Mouse (Mus musculus) neural tube, embryonic 14.5 days (tissue): Measurements from ENCODE around the gene Hddc3. TPM values are rescaled to one million over a fixed set of nuclear protein-coding genes. Genes with fewer than 3 reads are reported as not detected.

Source experiments
- ATAC-seq: fragments of 200-750 bp; cut with Nextera tagmentation; 2 replicates; pipeline ENCODE4 v1.8.0; 2017; ENCODE audit warnings: low read depth, mild to moderate bottlenecking, moderate TSS enrichment, moderate library complexity
- H3K27ac ChIP-seq: fragments of 300-500 bp; sonication (generic); 2 replicates; pipeline ENCODE4 v1.5.1; 2014; ENCODE audit warnings: low read depth, mild to moderate bottlenecking, control low read depth, low read length, moderate library complexity, mixed read lengths
- H3K27me3 ChIP-seq: fragments of 300-500 bp; sonication (generic); 2 replicates; pipeline ENCODE4 v1.6.1; 2014; ENCODE audit warnings: low read length; ENCODE audit not compliant: control insufficient read depth, insufficient read depth
- H3K36me3 ChIP-seq: fragments of 300-500 bp; sonication (generic); 2 replicates; pipeline ENCODE4 v1.6.1; 2014; ENCODE audit warnings: low read length, mixed read lengths; ENCODE audit not compliant: control insufficient read depth, insufficient read depth
- H3K4me1 ChIP-seq: fragments of 300-500 bp; sonication (generic); 2 replicates; pipeline ENCODE4 v1.6.1; 2014; ENCODE audit warnings: low read length; ENCODE audit not compliant: control insufficient read depth, insufficient read depth
- H3K4me2 ChIP-seq: fragments of 300-500 bp; sonication (generic); 2 replicates; pipeline ENCODE4 v1.6.1; 2014; ENCODE audit warnings: mild to moderate bottlenecking, low read depth, low read length, control low read depth
- H3K4me3 ChIP-seq: fragments of 300-500 bp; sonication (generic); 2 replicates; pipeline ENCODE4 v1.5.1; 2014; ENCODE audit warnings: low read depth, low read length, control low read depth, mixed read lengths
- H3K9ac ChIP-seq: fragments of 300-500 bp; sonication (generic); replicated peaks from 2 replicates; pipeline ENCODE4 v1.6.1; 2014; ENCODE audit warnings: low read depth, mild to moderate bottlenecking, control low read depth, low read length, mixed read lengths
- H3K9me3 ChIP-seq: fragments of 300-500 bp; sonication (generic); 2 replicates; pipeline ENCODE4 v1.6.1; 2016; ENCODE audit warnings: low read length; ENCODE audit not compliant: control insufficient read depth
- WGBS: fragments of 180-500 bp; shearing (Covaris S2); extraction: QIAGEN DNeasy Blood & Tissue Kit; methylation state at CpG from one replicate; pipeline ENCODE4 v1.1.7; 2014; 5-methylcytosine and 5-hydroxymethylcytosine counted together
- polyA plus RNA-seq: library from polyadenylated mRNA; unstranded; fragments of >200 nt; fragmentation: Nextera tagmentation; extraction: Ambion mirVana; gene quantifications from 2 replicates; pipeline ENCODE4 v1.2.1, GENCODE M21; 2014

Gene Hddc3
- polyA plus RNA-seq, 1 experiment from 2014 or later: 25.8 TPM

GRCm38 (mm10) chr7:80325292-80325868 is 17.5 kb upstream of the Hddc3 start:
- Histone ChIP-seq H3K27me3 (no peaks in the 10 kb centered on the region), H3K4me2 (no peak overlapping the region), H3K9ac (no peak overlapping the region), H3K4me3 (no peak overlapping the region), H3K4me1 (peaks cover 10% of the 10 kb centered on the region), H3K27ac (no peak overlapping the region), H3K9me3 (no peaks in the 10 kb centered on the region), H3K36me3 (peaks cover 51% of the 10 kb centered on the region)
- no peak for ATAC-seq
- 94% methylated on average over 16 of the region's 16 CpGs for WGBS

GRCm38 (mm10) chr7:80326076-80326475 is 16.8 kb upstream of the Hddc3 start:
- Histone ChIP-seq H3K4me1 (peaks cover 10% of the 10 kb centered on the region), H3K36me3 (peaks cover 57% of the 10 kb centered on the region), H3K4me3 (no peak overlapping the region), H3K9ac (no peak overlapping the region), H3K4me2 (no peak overlapping the region), H3K27ac (no peak overlapping the region), H3K27me3 (no peaks in the 10 kb centered on the region), H3K9me3 (no peaks in the 10 kb centered on the region)
- no peak for ATAC-seq
- 98% methylated on average over 19 of the region's 19 CpGs for WGBS

- H3K4me1 ChIP-seq: 0 out of 2 replicates have a peak, but pooled peaks cover 4% of the 10 kb centered on the region
- no peak overlapping the region for H3K4me2 ChIP-seq
- no peak for ATAC-seq
- no peak overlapping the region for H3K4me3 ChIP-seq
- H3K27me3 ChIP-seq: no peaks in the 10 kb centered on the region
- H3K9ac ChIP-seq: no peak overlapping the region
- peaks cover 96% of the 10 kb centered on the region for H3K36me3 ChIP-seq
- WGBS: 89% methylated on average over 8 of the region's 8 CpGs
- H3K9me3 ChIP-seq: no peaks in the 10 kb centered on the region
- no peak overlapping the region for H3K27ac ChIP-seq
Measured at GRCm38 (mm10) chr7:80330278-80330677, 12.6 kb upstream of the Hddc3 start.

- Histone ChIP-seq H3K9me3 (no peaks in the 10 kb centered on the region), H3K36me3 (peaks cover 93% of the 10 kb centered on the region), H3K27ac (no peak overlapping the region), H3K9ac (no peak overlapping the region), H3K27me3 (no peaks in the 10 kb centered on the region), H3K4me2 (no peak overlapping the region), H3K4me1 (0 out of 2 replicates have a peak, but pooled peaks cover 5% of the 10 kb centered on the region), H3K4me3 (no peak overlapping the region)
- no peak for ATAC-seq
- WGBS: 90% methylated on average over 19 of the region's 19 CpGs
Measured at GRCm38 (mm10) chr7:80331433-80331832, 11.5 kb upstream of the Hddc3 start.

- Histone ChIP-seq H3K9me3 (no peaks in the 10 kb centered on the region), H3K36me3 (peaks cover 64% of the 10 kb centered on the region), H3K4me3 (no peak overlapping the region), H3K27ac (no peak overlapping the region), H3K27me3 (no peaks in the 10 kb centered on the region), H3K4me2 (no peak overlapping the region), H3K4me1 (peaks cover 24% of the 10 kb centered on the region), H3K9ac (no peak overlapping the region)
- no peak for ATAC-seq
- 96% methylated on average over 4 of the region's 4 CpGs for WGBS
Measured at GRCm38 (mm10) chr7:80334848-80335247, 8.1 kb upstream of the Hddc3 start.

- Histone ChIP-seq H3K4me3 (no peak overlapping the region), H3K9ac (no peak overlapping the region), H3K9me3 (no peaks in the 10 kb centered on the region), H3K27ac (no peak overlapping the region), H3K4me1 (peaks cover 28% of the 10 kb centered on the region), H3K27me3 (no peaks in the 10 kb centered on the region), H3K36me3 (peaks cover 44% of the 10 kb centered on the region), H3K4me2 (no peak overlapping the region)
- no peak for ATAC-seq
- WGBS: 94% methylated on average over 3 of the region's 3 CpGs
Measured at GRCm38 (mm10) chr7:80336932-80337331, 6.0 kb upstream of the Hddc3 start.

GRCm38 (mm10) chr7:80339371-80339770 is 3.5 kb upstream of the Hddc3 start:
- no peak for ATAC-seq
- Histone ChIP-seq H3K27ac (peak overlapping the region; percentile 58), H3K4me3 (peak overlapping the region; percentile 53), H3K9me3 (no peaks in the 10 kb centered on the region), H3K4me1 (peaks cover 39% of the 10 kb centered on the region), H3K27me3 (no peaks in the 10 kb centered on the region), H3K9ac (peak overlapping the region; percentile 65), H3K4me2 (peak overlapping the region; percentile 85), H3K36me3 (peaks cover 20% of the 10 kb centered on the region)
- WGBS: 4% methylated on average over 17 of the region's 17 CpGs

GRCm38 (mm10) chr7:80339793-80340628 is 2.9 kb upstream of the Hddc3 start:
- H3K36me3 ChIP-seq: peaks cover 14% of the 10 kb centered on the region
- H3K4me2 ChIP-seq: peak overlapping the region; percentile 85
- peak overlapping the region; percentile 53 for H3K4me3 ChIP-seq
- under 1% methylated on average over 45 of the region's 45 CpGs for WGBS
- H3K4me1 ChIP-seq: peaks cover 38% of the 10 kb centered on the region
- H3K9ac ChIP-seq: peak overlapping the region; percentile 65
- peak; percentile 97 for ATAC-seq
- H3K9me3 ChIP-seq: no peaks in the 10 kb centered on the region
- no peaks in the 10 kb centered on the region for H3K27me3 ChIP-seq
- peak overlapping the region; percentile 58 for H3K27ac ChIP-seq

GRCm38 (mm10) chr7:80340793-80341192 is 2.1 kb upstream of the Hddc3 start, which contains the start of gene Unc45a:
Unc45a (minus strand) TSS chr7:80341005.
- H3K27ac ChIP-seq: peak within 1 kb of the TSS; percentile 58
- WGBS: 3% methylated on average over 11 of the region's 11 CpGs
- H3K4me1 ChIP-seq: peaks cover 34% of the 10 kb centered on the region
- H3K4me2 ChIP-seq: peak within 1 kb of the TSS; percentile 85
- H3K9ac ChIP-seq: peak within 1 kb of the TSS; percentile 65
- no peaks in the 10 kb centered on the region for H3K27me3 ChIP-seq
- peaks cover 10% of the 10 kb centered on the region for H3K36me3 ChIP-seq
- peak; percentile 35 for ATAC-seq
- H3K9me3 ChIP-seq: no peaks in the 10 kb centered on the region
- peak within 1 kb of the TSS; percentile 53 for H3K4me3 ChIP-seq
